Mouse (Mus musculus) limb, embryonic 12.5 days (tissue): ENCODE results near the gene Ttc22. TPM values are rescaled to one million over a fixed set of nuclear protein-coding genes. Genes with fewer than 3 reads are reported as not detected.

Experiments used
- polyA plus RNA-seq: library from polyadenylated mRNA; unstranded; fragments of >200 nt; fragmentation: Nextera tagmentation; extraction: Ambion mirVana; gene quantifications from 2 replicates; pipeline ENCODE4 v1.2.1, GENCODE M21; 2016

The Ttc22 gene
- polyA plus RNA-seq, 1 experiment from 2014 or later, result 0.31 TPM

Other genes with a start within 250 kb of the Ttc22 start
- gene Pcsk9, start 158.1 kb upstream of the Ttc22 start, polyA plus RNA-seq, result 1.9 and 2.2 TPM in 2 replicates
- gene Bsnd, start 130.1 kb upstream of the Ttc22 start, polyA plus RNA-seq, result not detected in 2 replicates
- gene Dhcr24, start 61.4 kb upstream of the Ttc22 start, polyA plus RNA-seq, result 6.3 and 6.6 TPM in 2 replicates
- 0.24 and 0.73 TPM in 2 replicates for gene Lexm, start 5.2 kb upstream of the Ttc22 start, polyA plus RNA-seq
- 14.3 and 18.0 TPM in 2 replicates for gene Pars2, start 28.6 kb downstream of the Ttc22 start, polyA plus RNA-seq
- gene Ttc4, start 56.5 kb downstream of the Ttc22 start, polyA plus RNA-seq, result 107 and 122 TPM in 2 replicates
- gene Mroh7, start 108.5 kb downstream of the Ttc22 start, polyA plus RNA-seq, result 0.14 and 0.23 TPM in 2 replicates
- gene Fam151a, start 111.5 kb downstream of the Ttc22 start, polyA plus RNA-seq, result not detected in 2 replicates
- gene Acot11, start 182.6 kb downstream of the Ttc22 start, polyA plus RNA-seq, result 4.6 and 6.8 TPM in 2 replicates